Mouse (Mus musculus): Measurements from ENCODE around the gene Rad51b.

Rad51b gene

DNA sequence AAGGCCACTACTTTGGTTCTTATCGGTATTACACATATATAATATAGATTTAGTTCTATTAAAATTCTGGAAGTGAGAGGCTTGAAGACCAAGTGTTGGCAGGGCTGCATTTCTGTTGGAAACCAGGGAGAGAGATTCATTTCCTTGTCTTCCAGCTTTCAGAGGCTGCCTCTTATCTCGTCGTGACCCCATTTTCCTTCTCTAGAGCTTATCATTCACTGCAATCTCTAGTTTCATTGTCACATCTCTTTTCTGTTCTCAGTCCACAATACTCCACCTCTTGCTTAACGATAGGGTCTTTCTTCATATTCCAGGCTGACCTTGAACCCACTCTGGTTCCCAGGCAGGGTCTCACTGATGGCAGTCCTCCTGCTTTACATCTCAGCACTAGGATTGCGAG is 202.7 kb downstream of the Rad51b start:
- DNase-seq: no peak

- no peak for DNase-seq
Measured at GRCm38 (mm10) chr12:79501877-79502276, 204.8 kb downstream of the Rad51b start.

DNA sequence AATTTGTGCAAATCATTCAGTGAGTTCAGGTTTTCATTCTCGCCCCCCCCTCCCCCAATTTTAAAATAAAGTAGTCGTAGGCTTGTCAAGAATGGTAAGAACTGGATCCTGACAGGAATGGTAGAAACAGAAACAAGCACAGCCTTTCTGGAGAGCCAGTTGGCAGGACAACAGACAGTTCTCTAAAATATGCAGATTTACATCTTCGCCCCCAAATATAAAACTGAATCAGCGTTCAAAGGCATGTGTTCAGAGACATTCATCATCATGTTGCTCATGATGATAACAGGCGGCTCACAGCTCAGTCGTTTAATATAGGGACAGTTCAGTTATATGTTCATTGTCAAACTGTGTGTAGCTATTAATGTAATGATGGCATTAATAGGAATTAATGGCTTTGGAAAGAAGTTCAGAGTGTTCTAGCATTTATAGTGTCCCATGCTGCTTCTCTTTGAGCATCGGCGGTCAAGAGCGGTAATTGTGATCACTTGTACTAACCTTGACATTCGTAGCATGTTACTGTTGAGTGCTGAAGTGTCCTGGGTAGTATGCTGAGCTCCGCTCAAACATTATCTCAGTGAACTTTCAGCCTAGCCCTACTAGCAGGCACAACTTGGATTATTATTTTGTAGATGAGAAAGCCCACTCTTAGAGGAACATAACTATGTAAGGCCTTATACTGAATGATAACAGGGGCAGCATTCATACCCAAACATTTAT is 205.9 kb downstream of the Rad51b start:
- no peak for DNase-seq

GRCm38 (mm10) chr12:79503582-79504515 is 206.8 kb downstream of the Rad51b start:
- no peak for DNase-seq

DNA sequence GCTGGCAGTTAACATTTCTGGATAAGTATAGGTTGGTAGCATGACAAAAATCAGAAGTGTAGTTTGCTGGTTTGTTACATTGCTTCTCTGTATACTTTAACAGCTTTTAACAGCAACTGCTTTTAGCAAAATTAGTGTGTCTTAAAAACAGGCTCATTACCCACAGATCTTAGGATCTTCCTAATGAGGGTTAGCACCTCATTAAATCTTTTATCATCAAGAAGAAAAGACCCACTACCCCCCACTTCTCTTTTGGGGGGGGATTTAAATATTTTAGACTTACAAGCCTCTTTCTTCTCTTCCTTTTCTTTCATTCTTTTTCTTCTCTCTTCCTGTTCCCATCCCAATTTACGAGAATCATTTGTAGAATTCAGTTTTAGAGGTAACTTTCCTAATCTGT is 207.6 kb downstream of the Rad51b start:
- DNase-seq: no peak

- DNase-seq: no peak
Measured at GRCm38 (mm10) chr12:79506421-79506820, 209.3 kb downstream of the Rad51b start.

DNA sequence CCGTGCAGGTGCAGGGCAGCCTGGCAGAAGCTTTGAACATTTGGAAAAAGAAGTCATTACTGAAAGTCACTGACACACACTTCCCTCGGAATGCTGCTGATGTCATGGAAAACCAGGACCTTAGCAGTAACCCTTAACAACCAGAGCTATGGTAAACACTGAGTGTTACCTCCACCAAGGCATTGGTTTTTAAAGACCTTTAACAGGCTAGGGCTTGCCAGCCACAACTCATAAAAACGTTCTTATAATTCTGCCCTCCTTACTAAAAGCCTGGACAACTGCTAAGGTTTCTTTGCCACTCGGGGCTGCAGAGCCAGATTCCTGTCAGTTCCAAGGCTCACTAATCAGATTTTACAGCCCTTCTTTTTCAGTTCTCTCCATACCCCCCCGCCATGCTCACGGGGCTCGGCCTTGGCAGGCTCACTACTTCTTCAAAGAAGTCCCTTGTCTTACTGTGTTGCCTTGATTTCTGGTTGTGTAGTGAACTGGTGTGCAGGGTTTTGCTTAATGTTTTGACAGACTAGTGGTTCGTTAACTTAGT is 210.1 kb downstream of the Rad51b start:
- no peak for DNase-seq

- DNase-seq: peak; percentile 51
Measured at GRCm38 (mm10) chr12:79511454-79512204, 214.5 kb downstream of the Rad51b start.

GRCm38 (mm10) chr12:79512205-79512886 is 215.3 kb downstream of the Rad51b start:
- DNase-seq: no peak

DNA sequence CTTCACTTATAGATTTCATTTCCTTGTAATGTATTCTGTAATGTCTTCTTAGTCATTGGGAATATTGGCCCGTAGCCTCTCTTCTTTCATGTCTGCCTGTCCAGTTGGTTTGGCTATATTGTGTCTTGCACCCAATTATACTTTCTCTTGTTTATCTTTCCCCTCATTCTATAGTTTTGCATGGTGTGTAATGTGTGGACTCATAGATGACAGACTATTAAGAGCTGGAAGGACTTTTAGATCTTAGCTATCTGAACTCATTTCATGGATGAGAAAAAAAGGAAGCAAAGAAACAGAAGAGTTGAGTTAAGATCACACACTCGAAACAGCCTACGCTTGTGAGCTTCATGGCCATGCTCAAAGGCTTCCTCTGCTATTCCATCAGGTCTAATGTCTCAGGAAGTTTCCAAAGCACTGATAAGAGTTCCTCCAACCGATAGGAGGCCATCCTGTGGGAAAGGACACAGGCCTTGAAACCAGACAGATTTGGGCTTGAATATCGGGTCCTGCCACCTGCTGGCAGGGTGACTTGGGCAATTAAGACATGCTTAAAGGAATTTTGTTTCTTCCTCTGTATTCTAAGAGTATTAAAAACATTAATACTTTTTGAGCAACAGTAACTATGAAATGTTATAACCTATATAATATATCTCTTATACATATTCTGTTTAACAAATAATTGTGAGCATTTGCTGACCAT is 216.1 kb downstream of the Rad51b start:
- DNase-seq: no peak

- DNase-seq: no peak
Measured at GRCm38 (mm10) chr12:79514680-79515079, 217.6 kb downstream of the Rad51b start.

GRCm38 (mm10) chr12:79522374-79522773 is 225.3 kb downstream of the Rad51b start:
- no peak for DNase-seq

DNA sequence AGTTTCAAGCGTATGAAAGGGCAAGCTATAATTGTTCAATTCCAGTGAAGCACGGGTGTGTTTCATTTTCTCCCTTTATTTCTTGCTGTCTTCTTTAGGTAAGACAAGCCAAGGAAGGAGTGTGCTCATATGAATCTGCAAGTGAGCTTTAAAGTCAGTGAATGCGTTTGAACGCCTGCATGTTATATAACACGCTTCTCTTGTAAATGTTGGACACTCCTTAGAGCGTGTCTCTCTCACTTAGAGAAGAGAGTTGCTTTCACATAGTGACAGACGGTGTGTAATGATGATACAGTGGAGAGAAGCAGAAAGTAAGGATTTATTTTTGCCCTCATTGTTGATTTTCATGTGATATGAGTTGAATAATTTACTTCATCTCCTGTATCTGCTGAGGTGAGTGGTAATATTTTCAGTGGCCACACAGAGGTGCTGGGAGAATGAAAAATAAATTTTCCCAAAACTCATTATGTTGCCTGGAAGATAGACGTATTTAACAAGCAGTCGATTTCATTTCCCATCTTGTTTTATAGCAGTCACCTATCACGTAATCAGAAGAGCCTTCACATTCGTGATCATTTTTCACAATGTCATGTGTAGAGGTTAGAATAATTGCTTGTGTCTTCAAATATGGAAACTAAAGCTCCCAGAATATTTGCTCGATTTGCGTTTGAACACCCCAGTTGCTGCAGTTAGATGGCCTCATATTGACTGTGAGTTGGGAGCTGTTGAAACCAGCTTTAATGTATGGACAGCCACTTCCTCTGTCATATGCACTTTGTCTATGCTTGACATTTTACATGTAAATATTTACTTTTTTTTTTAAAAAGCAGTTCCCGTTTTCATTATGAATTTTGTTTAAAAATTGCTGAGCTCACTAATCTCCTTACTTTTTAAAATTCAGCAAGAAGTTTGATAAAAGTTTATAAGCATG is 228.1 kb downstream of the Rad51b start:
- DNase-seq: no peak

DNA sequence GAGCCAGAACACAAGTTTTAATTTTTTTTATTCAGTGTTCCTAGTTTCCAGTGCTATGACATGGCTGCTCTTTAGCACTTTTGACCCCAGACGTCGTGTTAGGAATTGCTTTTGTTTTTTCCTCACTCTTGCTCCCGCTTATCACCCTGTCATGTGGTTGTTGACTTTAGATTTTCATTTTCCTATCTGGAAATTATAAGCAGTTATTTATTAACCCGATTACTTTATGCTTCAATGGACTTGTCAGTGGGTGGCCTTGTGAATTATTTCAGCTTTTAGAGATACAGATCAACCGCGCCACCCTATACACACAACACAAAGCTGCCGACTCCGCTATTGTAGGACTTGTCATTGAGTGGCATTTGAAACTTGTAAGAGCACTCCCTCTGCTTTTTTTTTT is 228.8 kb downstream of the Rad51b start:
- DNase-seq: no peak

- DNase-seq: no peak
Measured at GRCm38 (mm10) chr12:79527222-79527621, 230.1 kb downstream of the Rad51b start.

GRCm38 (mm10) chr12:79530275-79530902 is 233.3 kb downstream of the Rad51b start:
- no peak for DNase-seq

DNA sequence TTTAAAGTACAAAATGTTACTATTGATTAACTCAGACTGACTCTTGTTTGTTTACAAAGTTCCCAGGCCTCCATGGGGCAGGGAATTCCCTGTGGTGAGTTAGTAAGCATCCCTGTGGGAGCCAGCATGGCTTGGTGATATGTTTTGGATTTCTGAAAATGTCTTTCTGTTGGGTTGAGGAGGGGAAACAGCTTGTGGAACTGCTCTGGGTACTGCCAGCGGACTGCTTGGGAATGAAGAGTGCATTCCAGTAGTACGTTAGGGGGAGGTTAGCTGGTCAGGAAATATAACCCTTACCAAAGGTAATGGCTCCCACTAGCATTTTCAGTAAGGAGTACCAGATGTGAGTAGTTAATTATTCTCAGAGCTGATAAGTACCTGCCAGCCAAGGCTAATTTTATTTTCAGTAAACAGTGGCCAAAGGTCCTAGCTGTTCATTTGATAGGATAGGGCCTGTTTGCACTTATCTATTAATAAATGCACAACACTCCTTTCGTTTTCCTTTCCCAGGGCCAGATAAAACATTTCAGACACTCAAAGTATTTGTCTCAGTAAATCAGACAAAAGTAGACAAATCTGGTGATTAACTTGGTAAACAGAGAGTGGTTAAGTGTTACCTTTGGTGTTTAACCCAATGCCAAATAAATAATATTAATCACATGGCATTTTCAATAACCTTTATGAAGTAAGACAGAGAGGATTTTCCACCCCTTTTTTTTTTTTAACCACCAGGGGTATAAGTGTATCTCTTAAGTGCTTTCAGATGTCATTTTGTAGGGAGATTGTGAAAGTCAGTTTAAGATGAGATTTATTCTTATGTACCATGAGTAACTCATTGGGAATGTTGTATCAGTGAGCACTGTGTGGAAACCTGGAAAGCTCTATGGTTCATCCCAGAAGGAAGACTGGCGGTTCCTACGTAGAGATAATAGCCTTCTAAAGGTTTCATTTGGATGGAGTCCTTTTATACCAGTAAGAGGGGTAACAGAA is 235.0 kb downstream of the Rad51b start:
- DNase-seq: no peak

- DNase-seq: no peak
Measured at GRCm38 (mm10) chr12:79534778-79535177, 237.7 kb downstream of the Rad51b start.

Measured in right cerebral cortex, postnatal 4 days (tissue).